Mouse (Mus musculus) spleen, adult 2 months (tissue): Measurements from ENCODE around the gene Lrba.

Experiments
- CTCF ChIP-seq: fragments of 200-500 bp; IDR thresholded peaks from 2 replicates; pipeline ENCODE4 v1.5.1; 2011; ENCODE audit warnings: mild to moderate bottlenecking, inconsistent platforms; ENCODE audit not compliant: insufficient read depth, insufficient read length, insufficient replicate concordance; ENCODE audit errors: extremely low read depth
- POLR2A ChIP-seq: fragments of 200-500 bp; IDR thresholded peaks from 2 replicates; pipeline ENCODE4 v1.6.1; 2011; ENCODE audit warnings: low read depth, low read length, inconsistent platforms

GRCm38 (mm10) chr3:86818001-86818585 is 593.6 kb downstream of the Lrba start:
- TF ChIP-seq CTCF, result no peak
- no peak for TF ChIP-seq POLR2A
